Mouse (Mus musculus): ENCODE data around the gene Lnx2. TPM values are rescaled to one million over a fixed set of nuclear protein-coding genes. Genes with fewer than 3 reads are reported as not detected.

Gene Lnx2
- total and polyA plus RNA-seq, 3 experiments, result 20.3 to 30.1 (median 22.9) TPM

GRCm38 (mm10) chr5:147053481-147053880, 22.9 kb downstream of the Lnx2 start:
- in situ Hi-C loops (cut with MboI; ENCODE audit: low pct_ligation_motif_present, low pct_unique_long_range_greater_than_20kb, low sequenced_read_pairs), result no loop called here
- H3K4me2 ChIP-seq (ENCODE audit: insufficient read depth, low read depth, poor library complexity, severe bottlenecking), result peak overlapping the region; percentile 82
- peak overlapping the region; percentile 79 for H3K27ac ChIP-seq (ENCODE audit: insufficient read depth, low read depth)
- H3K4me3 ChIP-seq (replicated peaks in 1 of 3; ENCODE audit: low read depth in 2 of 3, low read length in 2 of 3, poor library complexity in 1 of 3), result peak overlapping the region in 2 of 3 experiments; percentile 28 to 39
- peaks cover 79% of the 10 kb centered on the region for H3K79me2 ChIP-seq (replicated peaks; ENCODE audit: control insufficient read depth, extremely low read depth, insufficient read depth, poor library complexity, severe bottlenecking)
- dilution Hi-C loops (cut with MboI; ENCODE audit: extremely low pct_ligation_motif_present, extremely low pct_unique_long_range_greater_than_20kb, low sequenced_read_pairs), result no loop called here
- TF ChIP-seq ZMIZ1 (IDR thresholded peaks at IDR 0.05; ENCODE audit: low read depth, low read length), result no peak
- TF ChIP-seq NRF1 (IDR thresholded peaks at IDR 0.05; ENCODE audit: low read depth, low read length), result no peak
- no peak for TF ChIP-seq RAD21 (IDR thresholded peaks at IDR 0.05; ENCODE audit: low read depth, low read length)
- no peak for TF ChIP-seq ZNF384 (IDR thresholded peaks at IDR 0.05; ENCODE audit: low read depth, low read length)
- TF ChIP-seq SIN3A (IDR thresholded peaks at IDR 0.05; ENCODE audit: low read length), result no peak
- no peak for TF ChIP-seq MXI1 (IDR thresholded peaks at IDR 0.05; ENCODE audit: low read depth, low read length)
- TF ChIP-seq MAZ (IDR thresholded peaks at IDR 0.05; ENCODE audit: low read depth, low read length), result no peak
- TF ChIP-seq UBTF (IDR thresholded peaks at IDR 0.05; ENCODE audit: low read depth, low read length), result no peak
- no peak for TF ChIP-seq EP300 (IDR thresholded peaks at IDR 0.05; ENCODE audit: low read length)
- peaks cover 9 to 71% of the 10 kb centered on the region in 2 experiments; a peak in 3 of 4 replicates for H3K4me1 ChIP-seq (ENCODE audit: control insufficient read depth in 1 of 2, insufficient read depth in 2 of 2)
- no peaks in the 10 kb centered on the region for H3K27me3 ChIP-seq (replicated peaks)
- H3K9ac ChIP-seq (ENCODE audit: insufficient read depth, low read depth), result peak overlapping the region; percentile 36
- H3K36me3 ChIP-seq (replicated peaks in 1 of 2; ENCODE audit: control insufficient read depth in 1 of 2, insufficient read depth in 1 of 2, low read length in 1 of 2), result peaks cover 0 to 7% of the 10 kb centered on the region in 2 experiments
- DNase-seq (ENCODE audit: extremely low read depth), result no peak
- no peaks in the 10 kb centered on the region for H3K9me3 ChIP-seq (replicated peaks; ENCODE audit: low read length)

GRCm38 (mm10) chr5:147053071-147053470, 23.3 kb downstream of the Lnx2 start:
- no peak for DNase-seq (ENCODE audit: extremely low read depth)
- Histone ChIP-seq H3K79me2 (replicated peaks; ENCODE audit: control insufficient read depth, extremely low read depth, insufficient read depth, poor library complexity, severe bottlenecking) (peaks cover 78% of the 10 kb centered on the region), H3K9ac (ENCODE audit: insufficient read depth, low read depth) (peak overlapping the region; percentile 36), H3K36me3 (replicated peaks in 1 of 2; ENCODE audit: control insufficient read depth in 1 of 2, insufficient read depth in 1 of 2, low read length in 1 of 2) (peaks cover 0 to 9% of the 10 kb centered on the region in 2 experiments), H3K27ac (ENCODE audit: insufficient read depth, low read depth) (peak overlapping the region; percentile 79), H3K4me3 (replicated peaks in 1 of 3; ENCODE audit: low read depth in 2 of 3, low read length in 2 of 3, poor library complexity in 1 of 3) (peak overlapping the region in 1 of 3 experiments; percentile 7), H3K4me2 (ENCODE audit: insufficient read depth, low read depth, poor library complexity, severe bottlenecking) (peak overlapping the region; percentile 82), H3K27me3 (replicated peaks) (no peaks in the 10 kb centered on the region), H3K9me3 (replicated peaks; ENCODE audit: low read length) (no peaks in the 10 kb centered on the region), H3K4me1 (ENCODE audit: control insufficient read depth in 1 of 2, insufficient read depth in 2 of 2) (peaks cover 9 to 71% of the 10 kb centered on the region in 2 experiments; a peak in 3 of 4 replicates)
- TF ChIP-seq IRF4 (IDR thresholded peaks at IDR 0.05; ENCODE audit: low read depth, low read length) (peak; percentile 29; the same call in 1 of the 2 replicates), EP300 (IDR thresholded peaks at IDR 0.05; ENCODE audit: low read length) (peak; percentile 25; the same call in 1 of the 2 replicates), JUN (IDR thresholded peaks at IDR 0.05; ENCODE audit: insufficient read depth, low read depth, low read length) (no peak)
- in situ Hi-C loops (cut with MboI; ENCODE audit: low pct_ligation_motif_present, low pct_unique_long_range_greater_than_20kb, low sequenced_read_pairs) (no loop called here), dilution Hi-C loops (cut with MboI; ENCODE audit: extremely low pct_ligation_motif_present, extremely low pct_unique_long_range_greater_than_20kb, low sequenced_read_pairs) (no loop called here)

- Histone ChIP-seq H3K9me3 (replicated peaks; ENCODE audit: low read length) (no peaks in the 10 kb centered on the region), H3K4me2 (ENCODE audit: insufficient read depth, low read depth, poor library complexity, severe bottlenecking) (peak overlapping the region; percentile 82), H3K4me3 (replicated peaks in 1 of 3; ENCODE audit: low read depth in 2 of 3, low read length in 2 of 3, poor library complexity in 1 of 3) (peak overlapping the region; percentile 49 to 57 (median 52)), H3K27ac (ENCODE audit: insufficient read depth, low read depth) (peak overlapping the region; percentile 95), H3K79me2 (replicated peaks; ENCODE audit: control insufficient read depth, extremely low read depth, insufficient read depth, poor library complexity, severe bottlenecking) (peaks cover 79% of the 10 kb centered on the region), H3K9ac (ENCODE audit: insufficient read depth, low read depth) (peak overlapping the region; percentile 71), H3K36me3 (replicated peaks in 1 of 2; ENCODE audit: control insufficient read depth in 1 of 2, insufficient read depth in 1 of 2, low read length in 1 of 2) (peaks cover 0 to 16% of the 10 kb centered on the region in 2 experiments), H3K4me1 (ENCODE audit: control insufficient read depth in 1 of 2, insufficient read depth in 2 of 2) (peaks cover 9 to 68% of the 10 kb centered on the region in 2 experiments; a peak in 3 of 4 replicates), H3K27me3 (replicated peaks) (no peaks in the 10 kb centered on the region)
- DNase-seq (ENCODE audit: extremely low read depth), result no peak
- dilution Hi-C loops (cut with MboI; ENCODE audit: extremely low pct_ligation_motif_present, extremely low pct_unique_long_range_greater_than_20kb, low sequenced_read_pairs) (no loop called here), in situ Hi-C loops (cut with MboI; ENCODE audit: low pct_ligation_motif_present, low pct_unique_long_range_greater_than_20kb, low sequenced_read_pairs) (no loop called here)
- TF ChIP-seq NRF1 (IDR thresholded peaks at IDR 0.05; ENCODE audit: low read depth, low read length) (no peak), MXI1 (IDR thresholded peaks at IDR 0.05; ENCODE audit: low read depth, low read length) (no peak), ZKSCAN1 (IDR thresholded peaks at IDR 0.05; ENCODE audit: borderline replicate concordance, low read depth, low read length) (no peak), POLR2AphosphoS2 (IDR thresholded peaks at IDR 0.05; ENCODE audit: low read depth, low read length) (no peak), TBP (conservative IDR thresholded peaks at IDR 0.05; ENCODE audit: low read depth, low read length) (no peak), MAX (IDR thresholded peaks at IDR 0.05; ENCODE audit: low read length) (no peak), RCOR1 (conservative IDR thresholded peaks at IDR 0.05; ENCODE audit: low read depth, low read length) (no peak), JUN (IDR thresholded peaks at IDR 0.05; ENCODE audit: insufficient read depth, low read depth, low read length) (no peak), SIN3A (IDR thresholded peaks at IDR 0.05; ENCODE audit: low read length) (no peak), USF1 (IDR thresholded peaks at IDR 0.05; ENCODE audit: low read depth, low read length) (no peak)
Measured at GRCm38 (mm10) chr5:147052309-147052558, 24.2 kb downstream of the Lnx2 start.
